Mouse (Mus musculus): ENCODE data around the gene Tbc1d9. TPM values are rescaled to one million over a fixed set of nuclear protein-coding genes. Genes with fewer than 3 reads are reported as not detected.

The Tbc1d9 gene
- total RNA-seq, 1 experiment from 2014 or later = 2.3 TPM

DNA sequence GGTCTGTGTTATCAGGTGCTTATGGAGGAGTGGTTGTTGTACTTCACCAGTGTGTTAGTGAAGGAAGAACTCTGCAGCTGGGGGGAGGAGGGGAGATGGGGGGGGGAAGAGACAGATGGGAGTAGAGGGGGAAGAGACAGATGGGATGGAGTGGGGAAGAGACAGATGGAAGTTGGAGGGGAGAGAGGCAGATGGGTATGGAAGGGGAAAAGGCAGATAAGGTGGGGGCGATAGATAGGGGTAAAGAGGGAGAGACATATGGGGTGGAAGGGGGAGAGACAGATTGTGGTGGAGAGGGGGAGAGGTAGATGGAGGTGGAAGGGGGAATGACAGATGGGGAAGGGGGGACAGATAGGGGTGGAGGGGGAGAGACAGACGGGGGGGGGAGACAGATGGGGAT is 11.6 kb downstream of the Tbc1d9 start:
- ATAC-seq (ENCODE audit: extremely low read depth, insufficient number of reproducible peaks, low FRiP score, poor library complexity, severe bottlenecking) = no peak

DNA sequence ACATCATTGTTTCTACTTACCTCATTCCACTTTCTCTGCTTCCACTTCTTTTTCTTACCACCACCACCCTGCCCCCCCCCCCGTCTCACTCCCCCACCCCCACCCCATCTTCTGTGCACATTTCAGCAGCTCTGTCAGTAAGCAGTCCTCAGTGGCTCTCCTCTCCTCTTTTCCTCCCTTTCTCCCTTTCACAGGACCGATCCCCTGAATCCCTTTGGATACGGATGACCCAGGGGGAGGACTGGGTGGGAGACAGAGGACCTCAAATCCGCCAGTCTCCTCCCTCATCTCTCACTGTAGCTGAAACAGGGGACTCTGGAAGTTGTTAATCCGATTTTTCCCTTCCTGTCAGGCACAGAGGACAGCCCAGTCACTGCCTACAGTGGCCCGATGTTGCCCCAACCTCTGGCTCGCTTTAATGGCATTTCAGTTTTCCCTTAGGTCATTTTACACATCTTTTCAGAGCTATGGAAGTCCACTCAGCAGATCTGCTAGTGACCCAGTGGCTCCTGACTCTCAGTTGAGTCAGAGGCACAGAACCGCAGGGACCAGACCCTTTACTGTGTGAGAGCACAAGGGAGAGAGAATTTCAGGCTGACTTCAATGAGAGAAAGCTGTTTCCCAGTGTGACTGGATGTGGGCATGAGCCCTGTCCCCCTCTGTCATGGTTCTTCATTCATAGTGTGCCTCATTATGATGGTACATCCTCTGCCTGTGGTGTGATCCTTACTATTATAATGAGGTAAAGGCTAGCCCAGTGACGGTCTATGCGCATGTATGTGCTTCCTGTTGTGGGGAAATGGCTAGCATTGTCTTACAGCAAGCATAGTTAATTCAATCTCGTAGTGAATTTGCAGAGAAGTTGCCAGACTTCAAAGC is 12.4 kb downstream of the Tbc1d9 start:
- ATAC-seq (ENCODE audit: extremely low read depth, insufficient number of reproducible peaks, low FRiP score, poor library complexity, severe bottlenecking) = no peak

DNA sequence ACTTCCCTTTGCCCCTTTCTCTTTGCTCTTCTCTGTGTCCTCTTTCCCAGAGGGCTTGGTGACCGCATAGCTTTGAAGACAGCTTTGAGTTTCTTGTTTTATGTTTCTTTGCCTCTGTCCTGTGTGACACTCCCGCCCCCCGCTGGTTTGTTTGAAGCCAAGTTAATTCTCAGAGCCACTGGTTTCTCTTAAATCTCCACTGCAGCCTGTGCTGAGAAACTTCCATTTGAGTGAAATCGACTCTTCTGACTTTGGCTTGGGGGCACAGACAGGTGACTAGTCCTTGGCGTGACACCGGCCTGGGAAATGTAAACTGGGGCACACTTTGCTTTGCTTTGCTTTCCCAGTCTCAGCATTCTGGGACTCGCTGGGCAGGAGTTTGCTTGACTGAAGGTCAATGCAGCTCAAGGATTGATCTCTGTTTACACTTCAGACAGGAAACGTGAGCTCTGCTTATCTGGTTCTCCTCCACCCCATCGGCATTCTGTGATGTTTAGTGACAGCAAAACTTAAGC is 13.1 kb downstream of the Tbc1d9 start:
- no peak for ATAC-seq (ENCODE audit: extremely low read depth, insufficient number of reproducible peaks, low FRiP score, poor library complexity, severe bottlenecking)

DNA sequence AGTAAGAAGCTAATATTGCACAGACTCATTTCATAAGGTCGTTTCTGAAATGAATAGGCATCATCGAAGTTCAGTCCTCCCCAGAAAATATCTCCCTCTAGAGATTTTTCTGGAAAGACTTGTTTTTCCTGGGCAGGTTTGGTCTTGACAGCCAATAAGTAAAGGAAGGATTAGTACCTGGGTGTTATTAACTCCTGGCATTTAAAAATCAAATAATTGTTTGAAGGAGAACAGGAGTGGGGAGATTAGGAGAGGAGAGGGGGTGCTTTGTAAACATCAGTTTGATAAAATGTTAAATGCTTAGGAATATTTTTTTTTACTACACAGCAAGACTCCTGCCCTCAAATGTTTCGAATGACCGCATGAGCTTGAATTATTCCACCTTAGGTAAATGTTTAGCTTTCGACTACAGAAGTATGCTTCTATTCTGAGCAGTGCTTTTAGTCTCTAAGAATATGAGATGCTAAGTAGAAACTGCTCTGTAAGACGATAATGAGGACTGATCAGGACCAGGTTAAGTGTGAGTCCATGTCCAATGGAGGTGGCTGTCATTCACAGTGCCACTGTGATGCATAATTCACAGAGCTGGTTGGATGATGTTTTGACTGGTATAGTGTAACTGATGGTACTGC is 16.8 kb downstream of the Tbc1d9 start:
- ATAC-seq (ENCODE audit: extremely low read depth, insufficient number of reproducible peaks, low FRiP score, poor library complexity, severe bottlenecking) = no peak

DNA sequence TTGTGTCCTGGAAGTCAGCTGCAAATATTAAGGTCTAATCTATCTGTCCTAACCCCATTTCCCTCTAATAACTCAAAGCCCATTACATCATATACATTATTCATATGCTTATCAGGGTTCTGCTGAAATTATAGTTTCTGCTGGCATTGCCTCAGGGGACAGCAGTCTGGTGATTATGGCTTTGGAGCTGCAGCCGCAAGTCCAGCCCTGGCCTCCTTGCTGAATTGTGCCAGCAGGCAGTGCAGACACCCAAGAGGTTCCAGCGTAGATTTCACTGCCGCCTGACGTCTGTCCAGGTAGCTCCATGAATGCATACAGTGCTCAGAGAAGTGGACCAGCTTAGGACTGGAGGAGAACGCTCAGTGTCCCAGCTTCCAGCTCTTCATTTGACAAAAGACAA is 17.6 kb downstream of the Tbc1d9 start:
- ATAC-seq (ENCODE audit: extremely low read depth, insufficient number of reproducible peaks, low FRiP score, poor library complexity, severe bottlenecking) = no peak

DNA sequence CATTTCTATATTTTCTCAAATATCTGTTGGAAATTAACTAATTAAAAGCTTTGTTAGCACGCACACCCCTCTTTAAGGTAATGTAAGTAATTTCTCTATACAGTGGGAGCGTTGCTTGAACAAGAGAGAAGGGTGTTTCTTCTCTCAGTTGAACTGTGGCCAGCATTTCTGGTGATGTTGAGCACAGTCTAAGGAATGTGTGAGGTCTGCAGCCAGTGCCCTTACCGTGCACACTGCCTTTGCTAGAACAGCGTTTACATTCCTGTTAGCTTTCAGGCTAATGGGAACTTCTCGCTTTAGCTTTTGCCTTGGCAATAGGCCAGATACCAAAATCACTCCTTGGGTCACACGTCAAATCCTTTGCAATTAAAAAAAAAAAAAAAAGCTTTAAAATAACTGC is 21.2 kb downstream of the Tbc1d9 start:
- ATAC-seq (ENCODE audit: extremely low read depth, insufficient number of reproducible peaks, low FRiP score, poor library complexity, severe bottlenecking) = no peak

DNA sequence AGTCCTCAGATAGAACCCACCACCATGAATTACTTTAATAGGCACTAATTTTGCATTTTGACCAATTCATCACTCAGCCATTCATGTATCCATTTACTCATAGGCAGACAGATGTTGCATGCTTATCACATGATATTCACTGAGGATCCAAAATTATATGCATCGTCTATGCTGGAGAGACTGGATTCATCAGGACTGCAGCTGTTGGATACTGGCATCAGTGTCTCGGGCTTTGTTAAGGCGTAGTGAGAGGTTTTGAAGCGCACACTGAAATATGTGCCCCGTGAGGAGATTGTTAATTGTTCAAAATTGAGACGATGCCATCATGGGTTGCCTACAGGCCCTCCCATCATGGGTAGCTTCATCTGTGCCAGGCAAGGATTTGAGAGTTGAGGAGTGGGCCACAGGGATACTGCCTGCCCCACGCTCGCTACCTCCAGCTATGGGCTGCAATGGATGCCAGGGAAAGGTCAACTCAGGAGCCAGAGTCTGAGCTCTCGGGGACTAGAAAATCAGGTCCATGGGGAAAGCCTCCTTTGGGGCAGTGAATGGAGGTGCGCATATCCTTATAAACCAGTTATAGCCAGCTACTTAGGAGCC is 22.3 kb downstream of the Tbc1d9 start:
- no peak for ATAC-seq (ENCODE audit: extremely low read depth, insufficient number of reproducible peaks, low FRiP score, poor library complexity, severe bottlenecking)

DNA sequence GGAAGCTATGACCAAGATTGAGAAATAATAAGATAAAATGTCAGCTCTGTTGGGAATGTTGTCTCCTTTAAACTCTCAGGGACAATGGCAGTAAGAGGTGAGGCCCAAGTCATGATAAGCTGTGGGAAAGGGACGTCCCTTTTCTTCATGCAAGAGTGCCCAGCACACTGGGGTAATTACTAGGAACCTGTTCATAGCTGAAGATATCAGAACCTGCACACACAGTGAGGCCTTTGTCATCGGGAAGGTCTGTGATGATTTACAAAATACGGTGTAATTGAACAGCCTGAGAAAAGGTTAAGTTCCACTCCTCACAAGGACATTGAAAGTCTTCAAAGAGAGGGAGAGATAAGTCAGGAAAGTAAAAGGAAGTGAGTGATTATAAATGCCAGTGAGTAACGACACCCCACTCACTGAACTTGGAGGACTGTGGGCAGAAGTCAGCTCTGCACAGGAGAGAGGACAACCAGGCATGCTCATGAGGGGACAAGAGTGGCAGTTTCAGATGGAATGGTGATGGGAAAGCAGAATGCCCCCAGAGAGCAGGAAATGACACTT is 24.5 kb downstream of the Tbc1d9 start:
- ATAC-seq (ENCODE audit: extremely low read depth, insufficient number of reproducible peaks, low FRiP score, poor library complexity, severe bottlenecking) = no peak

DNA sequence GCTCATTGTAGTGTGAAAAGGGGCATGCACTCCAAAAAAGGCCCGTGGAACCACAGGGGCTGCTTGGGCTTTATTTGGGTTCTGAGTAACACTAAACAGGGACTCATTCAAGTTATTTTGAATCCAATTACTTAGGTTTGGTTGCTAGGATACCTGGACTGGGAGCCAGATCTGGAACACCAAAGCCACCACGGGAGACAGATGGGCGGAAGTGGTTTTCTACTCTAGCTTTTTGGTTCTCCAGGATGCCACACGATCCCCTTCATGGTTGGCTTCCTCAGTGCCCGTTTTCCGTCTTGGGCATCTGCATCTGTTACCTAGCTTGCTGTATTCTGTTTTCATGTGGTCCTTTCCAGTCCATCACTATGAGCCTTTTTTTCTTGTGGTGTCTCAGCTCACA is 30.9 kb downstream of the Tbc1d9 start:
- no peak for ATAC-seq (ENCODE audit: extremely low read depth, insufficient number of reproducible peaks, low FRiP score, poor library complexity, severe bottlenecking)

DNA sequence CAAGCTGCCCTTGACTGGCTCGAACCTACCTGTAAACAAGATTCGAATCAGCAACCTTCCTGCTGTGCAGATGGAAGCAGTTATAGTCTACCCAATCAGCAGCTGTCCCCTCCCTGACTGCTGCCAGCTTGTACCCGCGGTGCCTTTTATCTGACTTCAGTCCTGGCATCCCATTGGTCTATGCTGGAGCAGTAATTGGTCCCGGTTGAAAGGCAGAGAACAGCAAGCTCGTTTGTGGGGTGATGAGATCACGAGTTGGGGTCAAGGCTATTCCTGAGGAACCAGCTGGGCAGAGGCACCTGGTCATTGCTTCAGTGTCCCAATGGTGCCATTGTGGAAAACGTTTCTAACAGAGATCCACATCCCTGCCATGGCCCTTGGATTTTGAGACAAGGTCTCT is 34.6 kb downstream of the Tbc1d9 start:
- no peak for ATAC-seq (ENCODE audit: extremely low read depth, insufficient number of reproducible peaks, low FRiP score, poor library complexity, severe bottlenecking)

DNA sequence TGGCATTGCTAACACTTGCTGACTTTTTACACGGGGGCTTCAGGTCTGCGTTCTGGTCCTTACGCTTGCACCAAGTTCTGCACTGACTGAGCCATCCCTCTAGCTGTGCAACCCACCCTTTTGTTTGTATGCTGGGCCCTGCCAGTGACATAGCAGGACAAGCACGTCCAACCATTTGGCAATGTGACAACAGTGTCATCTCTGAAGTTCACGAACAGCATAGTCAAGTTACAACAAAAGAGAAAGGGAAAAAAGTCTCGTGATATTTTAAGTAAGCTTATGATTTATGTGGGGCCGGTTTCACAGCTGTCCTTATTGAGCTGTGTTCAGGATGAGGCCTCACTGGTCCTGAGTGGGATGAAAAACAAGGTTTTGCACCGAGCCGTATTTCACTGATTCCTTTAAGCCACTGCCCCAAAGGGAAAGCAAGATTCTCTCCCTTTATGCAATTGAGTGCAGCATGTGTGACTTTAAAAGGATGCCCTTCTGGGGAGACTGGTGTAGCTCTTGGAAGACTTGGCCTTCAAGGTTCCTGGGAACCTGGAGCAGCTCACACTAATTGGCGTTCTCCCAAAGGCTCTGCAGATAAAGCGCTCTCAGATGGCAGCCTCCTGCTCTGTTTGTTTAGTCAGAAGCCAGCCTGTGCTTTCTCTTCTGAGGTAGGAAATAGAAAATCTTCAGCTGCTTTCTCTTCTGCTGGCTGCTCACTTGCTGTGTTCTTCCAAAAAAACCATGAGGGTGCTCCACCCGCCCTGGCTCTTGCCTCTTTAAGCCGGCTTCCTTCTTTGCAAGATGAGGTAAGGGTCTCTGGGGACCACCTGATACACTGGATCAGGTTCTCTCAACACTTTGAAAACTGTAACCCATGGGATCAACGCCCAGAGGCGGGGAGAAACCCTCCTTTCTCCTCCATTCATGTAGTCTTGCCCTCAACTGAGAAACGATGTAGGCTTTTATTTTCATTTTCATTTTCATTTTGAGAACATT is 35.3 kb downstream of the Tbc1d9 start:
- 0 out of 2 replicates have a peak, but pooled peaks have one; percentile 9 for ATAC-seq (ENCODE audit: extremely low read depth, insufficient number of reproducible peaks, low FRiP score, poor library complexity, severe bottlenecking)

DNA sequence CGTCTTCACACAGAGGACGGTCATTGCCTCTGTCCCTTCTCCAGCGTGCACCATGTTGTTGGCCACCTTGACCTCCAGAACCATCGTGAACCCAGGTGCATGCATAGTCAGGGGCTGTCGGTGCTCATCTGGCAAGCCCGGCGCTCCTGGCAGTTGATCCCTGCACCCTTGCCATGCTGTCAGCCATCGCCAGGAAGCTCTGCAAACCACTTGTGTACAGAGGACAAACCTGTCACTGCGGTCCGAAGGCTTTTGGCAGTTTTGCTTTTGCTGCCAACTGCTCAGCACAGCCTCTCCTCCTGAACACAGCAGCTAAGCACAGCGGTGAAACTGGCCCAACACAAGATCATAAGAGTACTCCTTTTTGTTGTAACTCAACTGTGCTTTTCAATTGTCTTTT is 37.8 kb downstream of the Tbc1d9 start:
- no peak for ATAC-seq (ENCODE audit: extremely low read depth, insufficient number of reproducible peaks, low FRiP score, poor library complexity, severe bottlenecking)

DNA sequence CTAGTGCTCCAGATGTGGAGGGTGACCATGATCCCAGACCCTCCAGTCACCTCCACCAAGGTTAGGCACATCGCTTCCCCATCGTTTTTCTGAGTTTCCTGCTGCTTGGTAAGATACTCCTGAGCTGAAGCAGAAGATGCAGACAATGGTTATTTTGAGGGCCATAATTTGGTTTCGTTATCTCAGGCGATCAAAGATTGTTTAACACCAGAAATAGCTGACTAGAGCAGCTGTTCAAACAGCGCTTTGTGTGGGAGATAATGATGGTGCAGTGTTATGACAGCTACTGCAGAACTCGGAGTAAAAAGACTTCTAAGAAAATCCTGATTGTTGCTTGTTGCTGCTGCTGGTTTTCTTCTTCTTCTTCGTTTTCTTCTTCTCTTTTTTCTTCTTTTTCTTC is 40.8 kb downstream of the Tbc1d9 start:
- no peak for ATAC-seq (ENCODE audit: extremely low read depth, insufficient number of reproducible peaks, low FRiP score, poor library complexity, severe bottlenecking)

DNA sequence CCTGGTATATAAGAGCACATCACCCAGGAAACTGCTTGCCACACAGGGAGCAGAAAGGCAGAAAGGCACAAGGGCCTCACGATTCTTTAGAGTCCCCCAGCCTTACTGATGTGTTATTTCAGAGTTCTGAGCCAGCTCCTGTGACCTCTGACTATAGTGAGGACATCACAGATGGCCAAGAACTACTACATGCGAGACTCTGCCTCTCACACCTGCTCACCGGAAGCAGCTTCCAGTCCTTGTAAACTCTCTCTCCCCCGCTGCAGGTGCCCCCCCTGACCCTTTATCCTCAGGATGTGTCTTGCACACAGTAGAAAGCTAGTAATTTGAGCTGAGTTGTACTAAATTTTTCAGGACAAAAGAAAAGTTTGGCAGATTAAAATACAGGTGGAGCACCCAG is 44.4 kb downstream of the Tbc1d9 start:
- ATAC-seq (ENCODE audit: extremely low read depth, insufficient number of reproducible peaks, low FRiP score, poor library complexity, severe bottlenecking) = no peak

DNA sequence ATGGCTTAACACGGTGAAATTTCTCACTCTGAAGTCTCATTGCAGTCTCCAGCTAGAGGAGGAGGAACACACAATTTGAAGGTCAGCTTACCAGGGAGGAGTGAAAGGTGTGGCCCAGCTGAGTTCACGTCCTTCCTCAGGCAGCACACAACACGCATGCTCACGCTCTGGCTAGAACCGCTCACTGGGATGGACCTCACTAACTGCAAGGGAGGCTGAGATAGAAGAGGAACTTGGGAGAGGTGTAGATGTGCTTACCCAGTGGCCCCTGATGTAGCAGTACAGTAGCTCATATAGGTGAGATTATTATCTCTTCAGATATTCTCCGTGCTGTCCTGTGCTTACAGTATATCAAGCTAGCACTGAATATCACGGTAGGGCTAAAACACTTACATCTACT is 45.5 kb downstream of the Tbc1d9 start:
- no peak for ATAC-seq (ENCODE audit: extremely low read depth, insufficient number of reproducible peaks, low FRiP score, poor library complexity, severe bottlenecking)

DNA sequence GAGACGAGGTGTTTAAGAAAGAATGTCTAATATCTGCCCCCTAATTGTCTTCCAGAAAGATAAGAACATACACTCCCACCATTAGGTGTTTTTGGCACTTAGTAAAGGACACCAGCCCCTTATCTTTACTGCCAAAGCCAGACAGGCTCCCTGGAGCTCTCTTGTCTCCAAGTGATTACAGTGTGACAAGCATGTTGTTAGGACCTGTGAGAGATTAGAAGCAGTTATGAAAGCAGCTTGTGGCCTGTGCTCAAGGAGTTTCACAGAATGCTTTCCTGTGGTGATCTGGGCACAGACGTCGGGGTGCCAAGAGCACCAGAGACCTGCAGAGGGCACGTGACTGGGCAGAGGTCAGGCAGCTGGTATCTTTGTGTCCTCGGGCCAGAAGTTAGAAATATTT is 49.9 kb downstream of the Tbc1d9 start:
- no peak for ATAC-seq (ENCODE audit: extremely low read depth, insufficient number of reproducible peaks, low FRiP score, poor library complexity, severe bottlenecking)

DNA sequence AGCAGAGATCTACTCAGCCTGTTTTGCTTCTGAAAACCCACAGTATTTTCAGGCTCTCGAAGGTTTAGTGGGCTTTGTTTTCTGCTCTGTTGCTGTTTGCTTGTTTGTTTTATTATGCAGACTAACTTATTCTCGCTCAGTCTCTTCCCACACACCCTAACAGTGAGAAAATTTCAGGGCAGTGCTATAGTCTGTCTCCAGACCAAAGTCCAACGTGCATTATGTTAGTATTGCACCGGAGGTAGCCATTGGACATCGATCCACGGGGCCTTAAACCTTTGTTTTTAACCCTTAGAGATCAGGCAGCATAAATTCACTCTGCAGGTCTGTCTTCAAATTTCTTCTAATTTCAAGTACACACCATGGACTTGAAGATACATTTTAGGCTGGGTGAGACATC is 51.4 kb downstream of the Tbc1d9 start:
- ATAC-seq (ENCODE audit: extremely low read depth, insufficient number of reproducible peaks, low FRiP score, poor library complexity, severe bottlenecking) = no peak

DNA sequence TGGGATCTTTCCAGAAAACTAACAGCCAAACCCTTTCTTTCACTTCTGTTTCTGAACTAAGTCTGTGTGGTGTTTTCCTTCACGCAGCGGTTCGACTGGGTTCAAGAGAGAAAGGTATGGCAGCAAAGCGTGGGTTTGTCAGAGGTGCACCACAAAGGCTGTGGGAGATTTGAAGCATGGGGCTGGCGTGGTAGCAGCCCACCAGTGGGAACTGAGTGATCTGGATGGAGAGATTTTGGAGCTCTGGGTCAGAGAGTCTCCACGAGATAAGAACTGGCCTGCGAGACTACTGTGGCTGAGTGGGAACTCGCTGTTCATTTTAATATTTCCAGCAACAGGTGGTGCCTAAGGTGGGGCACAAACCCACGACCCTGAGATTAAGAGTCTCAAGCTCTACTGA is 52.0 kb downstream of the Tbc1d9 start:
- no peak for ATAC-seq (ENCODE audit: extremely low read depth, insufficient number of reproducible peaks, low FRiP score, poor library complexity, severe bottlenecking)

DNA sequence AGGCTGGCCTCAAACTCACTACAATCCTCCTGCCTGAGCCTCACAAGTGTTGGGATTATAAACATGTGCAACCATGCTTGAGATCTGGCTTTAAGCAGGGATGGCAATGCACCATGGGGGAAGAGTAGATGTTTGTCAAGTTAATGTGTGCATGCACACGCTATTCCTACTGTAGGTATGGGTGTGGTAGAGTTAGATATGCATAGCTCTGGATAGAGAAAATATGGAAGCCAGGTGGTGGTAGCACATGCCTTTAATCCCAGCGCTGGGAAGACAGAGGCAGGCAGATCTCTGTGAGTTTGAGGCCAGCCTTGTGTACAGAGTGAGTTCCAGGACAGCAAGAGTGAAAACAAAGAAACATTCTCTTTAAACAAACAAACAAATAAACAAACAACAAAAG is 52.7 kb downstream of the Tbc1d9 start:
- no peak for ATAC-seq (ENCODE audit: extremely low read depth, insufficient number of reproducible peaks, low FRiP score, poor library complexity, severe bottlenecking)

Data from neutrophil, adult 5-6 weeks (primary cell).